Mouse (Mus musculus): ENCODE measurements around the gene Tut1.
"Not testable (repeated sequence)": the region's sequence is repeated elsewhere in the genome, so short reads cannot be mapped to it uniquely, and the experiment has no call there.

The Tut1 gene

DNA sequence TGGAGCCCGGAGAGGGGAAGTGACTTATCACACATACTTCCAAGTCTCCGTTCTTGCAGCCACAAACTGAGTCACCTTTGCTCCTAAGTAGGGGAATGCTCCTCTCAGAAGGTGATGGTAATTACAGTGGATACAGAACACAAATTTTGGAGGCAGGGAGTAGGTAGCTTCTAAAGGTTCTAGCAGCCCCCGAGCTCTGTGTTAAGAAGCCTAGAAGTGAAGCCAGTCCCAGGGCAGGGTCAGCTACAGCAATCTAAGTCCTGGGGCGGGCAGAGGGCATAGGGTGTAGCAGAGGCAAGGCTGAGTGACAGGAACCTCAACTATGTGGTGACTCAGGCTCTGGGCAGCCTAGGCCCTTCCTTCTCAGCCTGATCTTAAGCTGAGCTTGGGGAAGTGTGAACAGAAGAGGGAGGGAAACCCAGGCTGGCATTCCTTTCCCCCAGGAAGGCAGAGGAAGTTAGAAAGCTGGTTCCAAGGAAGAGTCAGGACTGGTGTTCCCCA lies 29.6 kb downstream of the Tut1 start:
- no peak for DNase-seq (ENCODE audit: low spot score)

DNA sequence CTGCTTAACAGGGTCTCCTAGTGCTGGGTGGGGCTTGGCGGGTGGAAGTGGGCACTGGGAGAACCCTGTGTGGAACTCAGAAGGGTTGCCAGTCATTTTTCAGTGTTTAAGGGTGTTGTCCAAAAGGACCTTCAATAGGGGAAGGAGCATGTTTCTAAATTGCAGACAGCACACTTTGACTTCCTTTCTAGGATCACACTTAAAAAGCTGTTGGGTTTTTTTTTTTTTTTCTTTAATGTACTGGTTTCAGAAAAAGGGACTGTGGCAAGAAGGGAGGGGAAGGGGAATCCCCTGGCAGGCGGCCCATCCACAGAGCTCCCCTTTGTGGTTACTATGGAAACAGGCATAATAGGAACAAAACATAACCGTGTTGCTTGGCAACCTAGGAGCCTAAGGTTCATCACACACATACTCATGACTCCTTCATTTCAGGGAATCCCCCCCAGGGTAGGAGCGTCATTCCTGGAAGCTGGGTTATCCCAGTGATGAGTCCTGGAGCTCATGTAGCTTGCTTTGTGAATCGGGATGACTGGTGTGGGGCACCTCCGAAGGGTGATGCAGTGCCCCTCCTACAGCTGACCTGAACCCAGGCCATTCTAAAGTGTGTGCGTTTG lies 30.7 kb downstream of the Tut1 start:
- peak; percentile 70 for DNase-seq (ENCODE audit: low spot score)

GRCm38 (mm10) chr19:8985891-8986290 lies 32.2 kb downstream of the Tut1 start:
- DNase-seq (ENCODE audit: low spot score) = no peak

- DNase-seq (ENCODE audit: low spot score) = no peak
Measured at GRCm38 (mm10) chr19:8987816-8988215, 34.2 kb downstream of the Tut1 start.

- no peak for DNase-seq (ENCODE audit: low spot score)
Measured at GRCm38 (mm10) chr19:8988346-8989065, 34.9 kb downstream of the Tut1 start.

DNA sequence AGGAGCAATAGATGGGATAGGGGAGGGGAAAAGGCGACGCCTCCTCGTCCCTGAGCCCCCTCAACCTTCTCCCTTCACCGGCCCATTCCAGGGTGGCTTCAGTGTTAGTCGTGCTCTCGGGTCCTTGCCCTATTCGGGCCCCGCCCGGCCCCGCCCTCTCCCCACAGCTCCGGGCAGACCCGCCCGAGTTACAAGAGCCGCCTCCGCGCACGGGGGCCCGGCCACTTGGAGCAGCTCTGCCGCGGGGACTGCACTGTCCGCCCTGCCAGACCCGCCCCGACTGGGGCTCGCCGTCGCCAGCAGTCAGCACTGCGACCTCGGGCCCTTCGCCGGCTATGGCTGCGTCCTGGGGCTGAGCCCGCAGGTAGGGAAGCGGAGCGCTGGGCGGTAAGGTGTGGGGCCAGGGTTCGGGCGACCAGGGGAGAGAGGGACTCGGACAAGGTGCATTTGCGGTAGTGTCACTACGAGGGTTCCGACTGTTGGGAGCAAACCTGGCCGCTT lies 35.5 kb downstream of the Tut1 start, which contains the start of gene Ahnak:
Ahnak (plus strand) TSS at position 219 of the 501 bp plus-strand sequence.
- DNase-seq (ENCODE audit: low spot score) = peak; percentile 75

- peak; percentile 87 for DNase-seq (ENCODE audit: low spot score)
Measured at GRCm38 (mm10) chr19:8989567-8990431, 36.2 kb downstream of the Tut1 start.

- DNase-seq (ENCODE audit: low spot score) = no peak
Measured at GRCm38 (mm10) chr19:8990432-8991102, 36.9 kb downstream of the Tut1 start.

- DNase-seq (ENCODE audit: low spot score) = no peak
Measured at GRCm38 (mm10) chr19:8991245-8991870, 37.7 kb downstream of the Tut1 start.

DNA sequence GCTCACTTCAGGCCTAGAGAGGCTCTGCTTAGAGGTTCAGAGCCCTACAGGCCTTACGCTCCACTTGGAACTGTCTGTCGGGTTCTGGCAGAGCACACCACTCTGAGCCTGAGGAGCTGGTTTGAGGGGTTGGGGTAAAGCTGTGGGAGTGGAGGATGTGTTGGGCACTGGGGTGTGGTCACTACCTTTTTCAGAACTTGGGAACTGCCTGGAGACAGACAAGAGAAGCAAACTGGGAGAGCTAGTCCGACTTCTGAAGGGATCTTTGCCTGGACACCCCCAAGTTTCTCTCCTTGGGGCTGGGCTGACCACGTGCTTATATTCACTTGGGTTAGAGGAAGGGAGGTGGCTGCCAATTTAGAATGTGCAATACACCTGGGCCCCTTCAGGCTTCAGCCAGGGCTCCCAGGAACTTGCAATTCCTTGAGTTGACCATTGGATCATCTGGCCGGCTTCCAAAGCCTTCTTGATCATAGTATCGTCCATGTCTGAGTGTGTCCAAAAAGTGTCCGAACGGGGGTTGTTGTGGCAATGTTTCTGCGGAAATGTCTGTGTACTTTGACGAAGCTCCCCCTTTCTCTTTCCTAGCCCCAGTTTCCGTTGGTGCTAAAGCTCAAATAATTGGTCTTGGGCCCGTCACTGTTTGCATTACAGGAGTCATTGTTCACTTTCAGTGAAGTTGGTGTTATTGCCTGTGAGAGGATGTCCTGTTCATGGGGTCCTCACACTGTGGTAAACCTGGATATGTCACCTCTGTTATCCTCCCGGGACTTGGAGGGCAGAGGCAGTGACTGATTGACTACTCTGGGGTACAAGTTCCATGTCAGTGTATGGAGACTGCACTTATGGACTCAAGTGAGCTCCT lies 38.5 kb downstream of the Tut1 start:
- DNase-seq (ENCODE audit: low spot score) = no peak

- DNase-seq (ENCODE audit: low spot score) = peak; percentile 69
Measured at GRCm38 (mm10) chr19:8992769-8993624, 39.4 kb downstream of the Tut1 start.

DNA sequence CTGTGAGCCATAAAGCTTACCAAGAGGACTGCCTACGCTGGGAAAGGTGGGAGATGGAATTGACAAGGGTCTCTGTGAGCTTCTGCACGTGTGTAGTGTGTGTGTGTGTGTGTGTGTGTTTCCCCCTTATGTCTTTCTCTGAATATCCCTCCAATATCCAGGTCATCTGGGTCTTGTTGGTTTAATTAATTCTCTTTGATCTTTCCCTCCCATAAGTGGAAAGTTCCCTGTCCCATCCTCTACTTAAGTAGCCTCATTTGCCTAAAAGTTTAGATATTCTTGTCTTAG lies 39.9 kb downstream of the Tut1 start:
- DNase-seq (ENCODE audit: low spot score) = no peak

DNA sequence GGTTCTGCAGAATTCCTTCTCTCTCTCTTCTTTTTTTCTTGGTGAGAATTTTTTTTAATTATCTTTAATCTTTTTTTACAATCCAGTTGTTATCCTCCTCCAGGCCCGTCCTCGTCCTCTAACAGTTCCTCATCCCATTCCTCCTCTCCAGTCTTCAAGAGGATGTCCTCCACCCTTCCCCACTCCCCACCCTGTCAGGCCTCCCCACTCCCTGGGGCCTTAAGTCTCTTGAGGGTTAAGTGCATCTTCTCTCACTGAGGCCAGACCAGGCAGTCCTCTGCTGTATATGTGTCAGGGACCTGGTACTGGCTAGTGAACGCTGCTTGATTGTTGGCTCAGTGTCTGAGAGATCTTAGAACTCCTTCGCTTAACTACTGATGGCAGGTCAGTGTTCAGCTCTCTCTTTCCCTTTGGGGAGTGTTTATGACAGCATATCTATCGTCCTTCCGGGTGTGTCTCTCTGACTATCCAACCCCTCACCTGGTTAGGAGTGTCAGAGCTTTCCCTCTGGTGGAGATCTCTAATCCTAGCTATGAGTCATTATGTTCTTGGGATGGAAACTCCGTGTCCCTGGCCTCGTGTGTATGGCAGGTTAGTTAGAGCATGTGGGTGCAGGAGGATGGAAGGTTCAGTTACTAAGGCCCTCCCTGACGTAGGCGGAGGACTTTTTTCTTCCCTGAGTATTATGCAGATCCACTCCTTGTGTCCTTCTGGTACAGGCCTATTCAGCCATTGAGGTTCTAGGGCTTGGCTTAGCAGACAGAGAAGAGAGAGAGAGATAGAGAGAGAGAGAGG lies 41.4 kb downstream of the Tut1 start:
- DNase-seq (ENCODE audit: low spot score) = no peak

DNA sequence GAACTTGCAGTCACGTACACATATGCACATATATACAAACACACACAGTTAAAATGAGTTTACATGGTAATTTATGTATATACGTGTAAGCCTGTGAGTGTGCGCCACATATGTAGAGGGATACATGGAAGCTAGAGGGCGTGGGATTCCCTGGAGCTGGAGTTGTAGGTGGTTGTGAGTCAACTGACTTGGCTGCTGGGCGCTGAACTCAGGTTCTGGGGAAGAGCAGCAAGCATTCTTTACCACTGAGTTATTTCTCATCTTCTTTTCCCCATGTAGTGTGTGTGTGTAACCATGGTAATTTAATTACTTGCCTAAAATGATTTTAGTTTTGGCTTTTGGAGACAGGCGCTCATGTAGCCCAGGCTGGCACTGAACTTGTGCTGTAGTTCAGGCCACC lies 43.0 kb downstream of the Tut1 start:
- no peak for DNase-seq (ENCODE audit: low spot score)

- DNase-seq (ENCODE audit: low spot score) = peak; percentile 84
Measured at GRCm38 (mm10) chr19:8997546-8997945, 43.9 kb downstream of the Tut1 start.

- DNase-seq (ENCODE audit: low spot score) = no peak
Measured at GRCm38 (mm10) chr19:8998546-8998945, 44.9 kb downstream of the Tut1 start.

DNA sequence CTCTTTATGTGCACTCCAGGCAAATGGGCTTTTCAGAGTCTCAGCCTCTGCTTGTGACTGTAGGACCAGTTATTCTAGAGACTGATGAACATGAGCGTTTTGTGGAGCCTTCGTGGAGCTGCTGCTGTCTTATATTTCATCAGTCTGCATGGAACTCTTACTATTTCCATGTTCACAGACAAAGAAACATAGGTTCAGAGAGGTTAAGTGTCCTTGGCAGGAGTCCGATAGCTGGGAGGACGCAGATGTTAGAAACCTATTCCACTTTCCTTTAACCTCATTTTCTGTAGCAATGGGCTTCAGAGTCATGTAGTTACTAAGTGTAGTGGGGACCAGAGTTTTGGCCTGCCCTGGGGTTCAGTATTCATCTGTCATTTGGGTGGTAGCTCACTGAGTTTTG lies 45.6 kb downstream of the Tut1 start:
- no peak for DNase-seq (ENCODE audit: low spot score)

DNA sequence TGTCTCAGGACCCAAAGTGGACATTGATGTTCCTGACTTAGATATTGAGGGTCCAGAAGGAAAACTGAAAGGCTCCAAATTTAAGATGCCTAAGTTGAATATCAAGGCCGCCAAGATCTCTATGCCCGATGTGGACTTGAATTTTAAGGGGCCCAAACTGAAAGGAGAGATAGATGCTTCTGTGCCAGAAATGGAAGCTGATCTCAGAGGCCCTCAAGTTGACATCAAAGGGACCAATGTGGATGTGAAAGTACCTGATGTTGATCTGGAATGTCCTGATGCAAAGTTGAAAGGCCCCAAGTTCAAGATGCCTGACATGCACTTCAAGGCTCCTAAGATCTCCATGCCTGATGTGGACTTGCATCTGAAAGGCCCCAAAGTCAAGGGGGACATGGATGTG lies 53.3 kb downstream of the Tut1 start:
- not testable (repeated sequence) for DNase-seq (ENCODE audit: low spot score)
